Mouse (Mus musculus): ENCODE measurements around the gene Slu7. TPM values are rescaled to one million over a fixed set of nuclear protein-coding genes. Genes with fewer than 3 reads are reported as not detected.

Gene Slu7
- polyA plus RNA-seq (2015; fragmentation: Nextera tagmentation; extraction: Ambion mirVana), result 52.8 and 56.0 TPM in 2 replicates

GRCm38 (mm10) chr11:43433254-43434023 lies at the start of gene Slu7:
TSS of gene Slu7 (plus strand) at chr11:43433744.
- DNase-seq (ENCODE audit: low spot score) (peak; percentile 94), ATAC-seq (peak; percentile 93)
- Histone ChIP-seq H3K9ac (replicated peaks; ENCODE audit: low read depth) (peak within 1 kb of the TSS; percentile 75), H3K4me3 (ENCODE audit: low read depth, low read length) (peak within 1 kb of the TSS; percentile 86), H3K27me3 (replicated peaks; ENCODE audit: insufficient read depth, low read length) (no peaks in the 10 kb centered on the region), H3K9me3 (ENCODE audit: low read length) (no peaks in the 10 kb centered on the region), H3K4me2 (replicated peaks; ENCODE audit: low read depth, low read length) (peak within 1 kb of the TSS; percentile 61), H3K4me1 (ENCODE audit: insufficient read depth, low read depth, low read length) (0 out of 2 replicates have a peak, but pooled peaks cover 2% of the 10 kb centered on the region), H3K27ac (ENCODE audit: low read length) (peak within 1 kb of the TSS; percentile 78), H3K36me3 (ENCODE audit: insufficient read depth, low read length) (peaks cover 5% of the 10 kb centered on the region; the same call in 1 of the 2 replicates)
- WGBS, result 11% methylated on average over 38 of the region's 38 CpGs
- TF ChIP-seq EP300 (IDR thresholded peaks at IDR 0.05) (0 out of 2 replicates have a peak, but pooled peaks have one; percentile 29), CTCF (IDR thresholded peaks at IDR 0.05) (peak; percentile 31)

- peak overlapping the region; percentile 33 for H3K4me3 ChIP-seq (ENCODE audit: low read depth, low read length)
- peak overlapping the region; percentile 67 for H3K4me2 ChIP-seq (replicated peaks; ENCODE audit: low read depth, low read length)
- peak; percentile 77 for DNase-seq (ENCODE audit: low spot score)
- no peaks in the 10 kb centered on the region; the same call in 1 of the 2 replicates for H3K4me1 ChIP-seq (ENCODE audit: insufficient read depth, low read depth, low read length)
- TF ChIP-seq CTCF (IDR thresholded peaks at IDR 0.05) (no peak), EP300 (IDR thresholded peaks at IDR 0.05) (no peak)
- no peaks in the 10 kb centered on the region for H3K9me3 ChIP-seq (ENCODE audit: low read length)
- H3K27ac ChIP-seq (ENCODE audit: low read length), result peak overlapping the region; percentile 94
- 1% methylated on average over 18 of the region's 18 CpGs for WGBS
- ATAC-seq, result peak; percentile 92
- H3K9ac ChIP-seq (replicated peaks; ENCODE audit: low read depth), result peak overlapping the region; percentile 34
- H3K36me3 ChIP-seq (ENCODE audit: insufficient read depth, low read length), result no peaks in the 10 kb centered on the region
- no peaks in the 10 kb centered on the region for H3K27me3 ChIP-seq (replicated peaks; ENCODE audit: insufficient read depth, low read length)
Measured at GRCm38 (mm10) chr11:43385055-43385649, 48.4 kb upstream of the Slu7 start.

- ATAC-seq (peak; percentile 20; the same call in 1 of the 2 replicates), DNase-seq (ENCODE audit: low spot score) (no peak)
- Histone ChIP-seq H3K4me2 (replicated peaks; ENCODE audit: low read depth, low read length) (peak overlapping the region; percentile 67), H3K4me3 (ENCODE audit: low read depth, low read length) (peak overlapping the region; percentile 33), H3K9me3 (ENCODE audit: low read length) (no peaks in the 10 kb centered on the region), H3K4me1 (ENCODE audit: insufficient read depth, low read depth, low read length) (no peaks in the 10 kb centered on the region; the same call in 1 of the 2 replicates), H3K9ac (replicated peaks; ENCODE audit: low read depth) (peak overlapping the region; percentile 34), H3K36me3 (ENCODE audit: insufficient read depth, low read length) (no peaks in the 10 kb centered on the region), H3K27ac (ENCODE audit: low read length) (peak overlapping the region; percentile 94), H3K27me3 (replicated peaks; ENCODE audit: insufficient read depth, low read length) (no peaks in the 10 kb centered on the region)
- TF ChIP-seq CTCF (IDR thresholded peaks at IDR 0.05) (no peak), EP300 (IDR thresholded peaks at IDR 0.05) (no peak)
- 5% methylated on average over 8 of the region's 8 CpGs for WGBS
Measured at GRCm38 (mm10) chr11:43385716-43386115, 47.8 kb upstream of the Slu7 start.

GRCm38 (mm10) chr11:43387004-43387880 lies 46.3 kb upstream of the Slu7 start:
- WGBS, result 90% methylated on average over 14 of the region's 14 CpGs
- no peaks in the 10 kb centered on the region; the same call in 1 of the 2 replicates for H3K4me1 ChIP-seq (ENCODE audit: insufficient read depth, low read depth, low read length)

GRCm38 (mm10) chr11:43388122-43389097 lies 45.1 kb upstream of the Slu7 start:
- H3K4me3 ChIP-seq (ENCODE audit: low read depth, low read length), result no peak overlapping the region
- DNase-seq (ENCODE audit: low spot score) (no peak), ATAC-seq (no peak)
- no peak overlapping the region for H3K27ac ChIP-seq (ENCODE audit: low read length)
- no peak overlapping the region for H3K9ac ChIP-seq (replicated peaks; ENCODE audit: low read depth)
- no peak overlapping the region for H3K4me2 ChIP-seq (replicated peaks; ENCODE audit: low read depth, low read length)
- WGBS, result 62% methylated on average over 21 of the region's 21 CpGs
- no peaks in the 10 kb centered on the region for H3K36me3 ChIP-seq (ENCODE audit: insufficient read depth, low read length)
- TF ChIP-seq EP300 (IDR thresholded peaks at IDR 0.05), result no peak
- TF ChIP-seq CTCF (IDR thresholded peaks at IDR 0.05), result no peak
- no peaks in the 10 kb centered on the region for H3K27me3 ChIP-seq (replicated peaks; ENCODE audit: insufficient read depth, low read length)
- H3K9me3 ChIP-seq (ENCODE audit: low read length), result no peaks in the 10 kb centered on the region
- no peaks in the 10 kb centered on the region; the same call in 1 of the 2 replicates for H3K4me1 ChIP-seq (ENCODE audit: insufficient read depth, low read depth, low read length)

More at GRCm38 (mm10) chr11:43387004-43387880, 46.3 kb upstream of the Slu7 start:
- Histone ChIP-seq H3K9me3 (ENCODE audit: low read length) (no peaks in the 10 kb centered on the region), H3K4me2 (replicated peaks; ENCODE audit: low read depth, low read length) (no peak overlapping the region), H3K27me3 (replicated peaks; ENCODE audit: insufficient read depth, low read length) (no peaks in the 10 kb centered on the region), H3K4me3 (ENCODE audit: low read depth, low read length) (no peak overlapping the region), H3K36me3 (ENCODE audit: insufficient read depth, low read length) (no peaks in the 10 kb centered on the region), H3K9ac (replicated peaks; ENCODE audit: low read depth) (no peak overlapping the region), H3K27ac (ENCODE audit: low read length) (no peak overlapping the region)
- no peak for DNase-seq (ENCODE audit: low spot score)
- TF ChIP-seq EP300 (IDR thresholded peaks at IDR 0.05) (no peak), CTCF (IDR thresholded peaks at IDR 0.05) (no peak)
- ATAC-seq, result no peak
